Mouse (Mus musculus) ES-Bruce4 (cell line): ENCODE measurements around the gene Hoxc11.

Experiments used
- EP300 ChIP-seq: IDR thresholded peaks from 2 replicates; pipeline ENCODE4 v1.6.1; 2011; ENCODE audit warnings: low read depth, low read length; ENCODE audit not compliant: insufficient read depth
- POLR2A ChIP-seq: IDR thresholded peaks from one replicate; pipeline ENCODE4 v1.8.1; 2011; ENCODE audit warnings: low read length; ENCODE audit not compliant: insufficient read depth

DNA sequence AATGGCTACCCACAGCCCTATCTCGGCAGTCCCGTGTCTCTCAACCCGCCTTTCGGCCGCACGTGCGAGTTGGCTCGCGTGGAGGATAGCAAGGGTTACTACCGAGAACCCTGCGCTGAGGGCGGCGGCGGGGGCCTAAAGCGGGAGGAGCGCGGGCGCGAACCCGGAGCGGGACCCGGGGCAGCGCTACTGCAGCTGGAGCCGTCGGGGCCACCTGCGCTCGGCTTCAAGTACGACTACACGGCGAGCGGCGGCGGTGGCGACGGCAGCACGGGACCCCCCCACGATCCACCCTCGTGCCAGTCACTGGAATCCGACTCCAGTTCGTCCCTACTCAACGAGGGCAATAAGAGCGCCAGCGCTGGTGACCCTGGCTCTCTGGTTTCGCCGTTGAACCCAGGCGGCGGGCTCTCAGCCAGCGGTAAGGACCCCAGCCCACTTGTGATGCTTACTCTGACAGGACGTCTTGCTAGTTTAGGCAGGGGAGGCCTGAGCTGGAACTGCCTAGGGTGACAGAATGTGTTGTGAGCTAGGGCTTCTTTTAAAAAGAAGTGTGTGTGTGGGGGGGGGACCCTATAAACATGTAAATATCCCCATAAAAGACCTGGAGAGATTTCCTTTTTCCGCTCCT, 17.1 kb upstream of the Hoxc11 start:
- no peak for TF ChIP-seq EP300
- TF ChIP-seq POLR2A: no peak
